Mouse (Mus musculus): ENCODE results near the gene Tfap4.

- TF ChIP-seq CTCF (IDR thresholded peaks at IDR 0.05; ENCODE audit: low read depth) (no peak), EP300 (IDR thresholded peaks at IDR 0.05; ENCODE audit: low read depth) (no peak)
Observed at GRCm38 (mm10) chr16:4547611-4548010, 12.0 kb downstream of the Tfap4 start.

Data from liver, embryonic 14.5 days (tissue).